Mouse (Mus musculus) olfactory bulb, adult 2 months (tissue): Measurements from ENCODE around the gene Dlgap1. TPM values are rescaled to one million over a fixed set of nuclear protein-coding genes. Genes with fewer than 3 reads are reported as not detected.
"Not testable (repeated sequence)": the region's sequence is repeated elsewhere in the genome, so short reads cannot be mapped to it uniquely, and the experiment has no call there.

Experiments used
- H3K27ac ChIP-seq: fragments of 200-500 bp; 2 replicates; pipeline ENCODE4 v1.5.1; 2012; ENCODE audit warnings: low read depth, low read length; ENCODE audit not compliant: insufficient read depth
- H3K4me1 ChIP-seq: fragments of 200-500 bp; 2 replicates; pipeline ENCODE4 v1.6.1; 2012; ENCODE audit warnings: low read length; ENCODE audit not compliant: control insufficient read depth, insufficient read depth
- H3K4me3 ChIP-seq: fragments of 200-500 bp; 2 replicates; pipeline ENCODE4 v1.5.1; 2012; ENCODE audit warnings: mild to moderate bottlenecking, low read depth, low read length, moderate library complexity; ENCODE audit not compliant: insufficient read depth
- CTCF ChIP-seq: fragments of 200-500 bp; IDR thresholded peaks from 2 replicates; pipeline ENCODE4 v1.5.1; 2012; ENCODE audit warnings: low read depth, mild to moderate bottlenecking, low read length, moderate library complexity; ENCODE audit not compliant: insufficient read depth
- POLR2A ChIP-seq: fragments of 200-500 bp; IDR thresholded peaks from 2 replicates; pipeline ENCODE4 v1.6.1; 2012; ENCODE audit warnings: mild to moderate bottlenecking, low read depth, low read length, moderate library complexity; ENCODE audit not compliant: insufficient read depth
- WGBS: fragments of 180-500 bp; shearing (Covaris S2); methylation state at CpG from one replicate; pipeline ENCODE4 v1.1.7; 2018; 5-methylcytosine and 5-hydroxymethylcytosine counted together
- polyA plus RNA-seq: library from polyadenylated mRNA; stranded (reverse); fragments of >200 nt; gene quantifications from 2 replicates; pipeline ENCODE4 v1.2.4, GENCODE M21; 2012; ENCODE audit warnings: low replicate concordance; ENCODE audit not compliant: missing spikeins, insufficient read depth, insufficient read length

Dlgap1 gene
- polyA plus RNA-seq, 1 experiment: 117 TPM

DNA sequence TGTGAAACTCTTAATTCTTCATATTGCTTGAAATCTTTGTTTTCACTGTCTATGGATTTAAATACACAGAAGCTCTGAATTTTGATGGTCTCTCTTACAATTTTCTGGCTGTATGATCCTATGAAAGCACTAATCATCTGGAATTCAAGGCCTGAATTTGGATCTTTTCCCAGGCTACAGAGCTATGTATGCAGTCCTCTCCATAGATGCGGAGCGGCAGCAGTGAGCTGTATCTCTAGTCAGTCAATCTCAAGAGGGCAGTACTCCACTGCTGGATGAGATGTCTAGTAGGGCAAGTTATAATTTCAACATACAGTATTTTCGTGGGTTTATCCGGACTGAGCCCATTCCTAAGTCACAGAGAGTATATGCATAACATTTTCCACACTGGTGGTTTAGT is 581.9 kb downstream of the Dlgap1 start:
- 54% methylated on average over 4 of the region's 4 CpGs for WGBS

DNA sequence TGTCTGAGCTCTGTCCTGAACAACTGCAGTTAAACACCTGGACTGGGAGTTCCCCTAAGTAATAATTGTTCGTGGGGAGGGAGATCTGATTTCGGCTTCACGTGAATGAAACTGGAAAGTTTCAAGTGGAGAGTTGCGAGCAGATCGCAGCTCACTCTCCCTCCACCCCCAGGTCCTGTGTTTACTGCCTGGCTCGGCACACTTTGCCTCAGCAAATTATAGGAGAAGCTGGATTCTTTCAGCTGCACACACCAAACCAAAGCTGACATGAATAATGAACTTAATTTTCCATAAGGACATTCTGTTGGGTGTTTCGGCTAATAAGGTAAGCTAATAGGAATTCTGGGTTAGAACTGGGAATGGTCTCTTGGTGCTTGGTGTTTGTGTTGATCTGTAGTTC is 592.7 kb downstream of the Dlgap1 start:
- TF ChIP-seq POLR2A (no peak), CTCF (no peak)
- Histone ChIP-seq H3K27ac (peak overlapping the region; percentile 56), H3K4me1 (peaks cover 15% of the 10 kb centered on the region; the same call in 1 of the 2 replicates), H3K4me3 (no peak overlapping the region)
- WGBS: 16% methylated on average over 7 of the region's 7 CpGs

More for the DNA sequence above, 581.9 kb downstream of the Dlgap1 start:
- Histone ChIP-seq H3K4me1 (peaks cover 6% of the 10 kb centered on the region), H3K27ac (no peak overlapping the region), H3K4me3 (no peak overlapping the region)
- TF ChIP-seq POLR2A: no peak
- TF ChIP-seq CTCF: no peak

DNA sequence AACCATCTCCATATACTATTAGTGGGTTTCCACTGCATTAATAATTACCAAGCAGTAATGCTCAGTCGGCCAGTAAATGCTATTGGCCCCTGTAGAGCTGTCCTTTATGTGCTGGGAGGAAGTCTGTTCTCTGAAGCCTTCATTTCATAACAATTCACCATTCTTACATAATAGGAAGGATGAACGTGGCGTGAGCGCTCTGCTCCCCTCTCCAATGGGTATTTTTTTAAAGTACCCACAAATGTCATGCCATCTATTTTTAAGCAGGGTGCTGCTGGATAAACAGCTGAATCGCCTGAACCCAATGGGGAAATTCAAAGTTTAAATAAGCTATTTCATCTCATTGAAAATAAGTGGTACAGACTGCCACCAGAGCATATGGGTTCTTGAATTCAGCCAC is 602.0 kb downstream of the Dlgap1 start:
- peaks cover 2% of the 10 kb centered on the region; the same call in 1 of the 2 replicates for H3K4me1 ChIP-seq
- TF ChIP-seq POLR2A (no peak), CTCF (no peak)
- no peak overlapping the region for H3K4me3 ChIP-seq
- 24% methylated on average over 5 of the region's 5 CpGs for WGBS
- H3K27ac ChIP-seq: no peak overlapping the region

DNA sequence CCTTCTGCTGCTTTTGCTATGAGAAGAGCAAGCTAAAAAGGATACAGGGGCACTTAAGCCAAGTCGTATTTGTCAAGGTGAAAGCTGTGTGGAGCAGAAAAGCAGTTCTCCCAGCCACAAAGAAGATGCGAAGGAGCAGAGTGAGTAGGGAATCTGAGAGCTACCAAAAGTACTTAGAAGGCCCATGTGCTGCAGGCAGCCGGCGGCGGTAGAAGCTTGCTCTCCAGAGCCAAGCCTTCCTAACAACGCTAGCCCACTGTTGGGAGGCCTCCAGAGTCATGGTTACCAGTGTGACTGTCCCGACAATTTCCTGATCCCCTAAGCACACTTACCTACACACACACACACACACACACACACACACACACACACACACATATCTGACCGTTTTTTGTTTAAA is 614.2 kb downstream of the Dlgap1 start:
- Histone ChIP-seq H3K27ac (no peak overlapping the region), H3K4me1 (peaks cover 11% of the 10 kb centered on the region), H3K4me3 (no peak overlapping the region)
- WGBS: 43% methylated on average over 8 of the region's 8 CpGs
- TF ChIP-seq CTCF (no peak), POLR2A (no peak)

DNA sequence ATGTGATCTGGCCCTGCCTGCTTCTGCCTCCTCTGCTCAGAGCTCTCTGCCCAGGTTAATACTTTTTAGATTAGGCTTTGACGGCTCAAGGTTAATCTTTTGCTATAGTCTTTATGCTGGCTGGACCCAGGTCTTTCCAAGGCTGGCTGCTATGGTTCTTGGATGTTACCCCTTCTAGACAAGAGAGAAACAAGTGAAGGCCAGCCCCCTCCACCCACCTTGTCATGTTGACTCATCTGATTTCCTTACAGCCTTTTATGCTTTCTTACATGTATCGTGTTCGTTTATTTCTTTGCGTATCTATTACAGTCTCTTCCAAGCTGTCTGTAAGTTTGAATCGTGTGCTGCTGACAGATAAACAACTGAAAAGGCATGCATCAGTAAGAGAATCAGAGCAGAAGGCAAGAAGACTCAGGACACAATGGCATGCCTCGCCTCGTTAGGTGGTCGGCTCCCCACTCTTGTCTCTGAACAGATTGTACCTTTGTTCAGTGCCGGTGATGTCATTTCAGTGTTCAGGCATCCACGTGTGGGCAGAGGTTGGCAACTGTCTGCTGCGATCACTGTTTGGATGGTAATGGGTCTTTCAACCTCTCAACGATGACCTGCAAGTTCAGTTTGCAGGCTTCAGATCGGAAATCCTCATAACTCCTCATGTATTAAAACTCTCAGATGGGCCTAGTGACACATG is 618.0 kb downstream of the Dlgap1 start:
- H3K27ac ChIP-seq: peak overlapping the region; percentile 8; the same call in 1 of the 2 replicates
- WGBS: 56% methylated on average over 13 of the region's 13 CpGs
- H3K4me3 ChIP-seq: no peak overlapping the region
- TF ChIP-seq POLR2A: no peak
- TF ChIP-seq CTCF: no peak
- H3K4me1 ChIP-seq: peaks cover 19% of the 10 kb centered on the region

DNA sequence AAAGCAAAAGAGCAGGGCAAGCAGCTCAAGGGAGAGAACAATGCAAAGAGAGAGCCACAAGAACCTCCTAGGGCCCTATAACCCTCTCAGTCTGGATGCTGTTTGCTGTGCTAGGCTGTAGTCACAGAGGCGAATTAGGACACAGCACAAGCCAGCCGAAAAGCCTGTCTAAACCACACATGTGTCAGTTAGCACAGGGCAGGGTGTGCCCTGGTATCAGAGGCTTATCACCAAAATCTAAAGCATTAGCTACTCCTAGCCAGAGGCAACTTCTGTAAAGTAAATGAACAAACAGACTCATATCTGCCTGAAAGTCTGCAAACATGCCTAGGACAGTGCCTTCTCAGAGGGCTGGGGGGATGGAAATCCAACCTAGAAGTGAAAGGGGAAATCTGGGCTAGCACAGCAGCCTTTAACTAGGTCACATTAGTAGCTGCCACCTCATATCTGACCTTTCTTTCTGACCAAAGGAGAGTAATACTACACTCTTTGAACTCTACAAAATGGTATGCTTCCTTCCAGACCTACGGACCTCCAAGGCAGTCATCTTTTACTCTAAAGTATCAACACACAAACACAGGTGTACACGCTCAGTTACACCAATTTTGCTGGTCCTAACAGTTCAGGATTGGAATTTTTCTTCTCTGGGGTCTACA is 619.2 kb downstream of the Dlgap1 start:
- peaks cover 22% of the 10 kb centered on the region for H3K4me1 ChIP-seq
- not testable (repeated sequence) for H3K4me3 ChIP-seq, H3K27ac ChIP-seq
- 81% methylated on average over 3 of the region's 4 CpGs for WGBS

DNA sequence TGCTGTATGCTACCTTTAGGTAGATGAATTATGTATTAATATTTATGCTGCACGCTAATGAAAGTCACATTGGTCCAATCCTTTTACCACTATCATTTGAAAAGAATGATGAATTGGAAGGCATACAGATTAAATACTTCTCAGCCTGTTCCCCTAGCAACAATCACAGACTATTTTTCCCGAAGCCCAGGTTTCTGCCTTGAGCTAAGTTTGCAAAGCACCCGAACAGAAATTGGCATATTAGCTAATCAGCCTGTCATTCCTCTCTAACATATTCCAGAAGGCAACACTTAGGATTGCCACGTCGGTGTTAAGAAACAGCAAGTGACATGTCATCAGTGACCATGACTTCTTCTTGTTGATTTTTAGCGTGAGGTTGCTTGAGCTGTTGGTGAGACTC is 619.8 kb downstream of the Dlgap1 start:
- H3K27ac ChIP-seq: 0 out of 2 replicates have a peak overlapping the region, but pooled peaks have one; percentile 38
- H3K4me1 ChIP-seq: peaks cover 23% of the 10 kb centered on the region
- no peak for TF ChIP-seq POLR2A
- no peak for TF ChIP-seq CTCF
- H3K4me3 ChIP-seq: no peak overlapping the region
- 48% methylated on average over 6 of the region's 6 CpGs for WGBS

DNA sequence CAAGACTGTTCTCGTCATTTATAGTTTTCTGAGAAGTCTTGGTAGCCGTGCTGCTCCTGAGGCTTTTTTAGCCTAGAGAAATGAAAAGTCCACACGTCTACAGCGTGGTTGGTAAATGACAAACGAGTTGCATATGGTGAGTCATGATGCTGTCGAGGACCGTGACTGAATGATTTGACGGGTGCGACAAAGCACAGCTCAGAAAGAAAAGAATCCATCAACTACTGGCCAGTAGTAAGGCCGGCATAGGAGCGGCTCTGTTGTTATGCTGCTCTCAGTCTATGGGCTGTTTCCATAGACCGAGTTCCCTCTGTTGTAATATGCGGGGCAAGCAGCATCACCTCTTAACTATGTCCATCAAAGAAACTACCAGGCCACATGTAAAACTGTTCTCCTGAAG is 620.3 kb downstream of the Dlgap1 start:
- H3K4me1 ChIP-seq: peaks cover 23% of the 10 kb centered on the region
- 63% methylated on average over 13 of the region's 13 CpGs for WGBS
- H3K27ac ChIP-seq: peak overlapping the region; percentile 38; the same call in 1 of the 2 replicates
- TF ChIP-seq POLR2A (no peak), CTCF (no peak)
- no peak overlapping the region for H3K4me3 ChIP-seq

DNA sequence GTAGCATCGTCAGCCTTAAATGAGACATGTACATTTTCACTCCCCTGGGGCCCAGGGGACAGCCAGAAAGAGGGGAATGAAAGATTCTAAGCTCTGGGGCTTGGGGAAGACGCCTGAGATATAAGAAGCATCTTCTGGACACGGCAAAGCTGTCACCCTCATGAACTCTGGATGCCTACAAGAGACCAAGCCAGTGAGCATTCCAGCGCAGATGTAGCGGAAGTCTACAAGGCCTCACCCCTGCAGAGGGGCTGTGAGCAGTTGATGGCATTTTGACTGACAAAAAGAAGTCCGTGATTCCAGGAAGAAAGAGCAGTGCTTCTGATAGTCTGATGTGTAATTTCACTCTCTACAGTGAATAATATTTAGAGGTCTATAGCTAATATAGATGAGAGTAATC is 621.6 kb downstream of the Dlgap1 start:
- H3K4me1 ChIP-seq: peaks cover 25% of the 10 kb centered on the region
- WGBS: 63% methylated on average over 6 of the region's 6 CpGs
- no peak for TF ChIP-seq POLR2A
- no peak for TF ChIP-seq CTCF
- no peak overlapping the region for H3K4me3 ChIP-seq
- H3K27ac ChIP-seq: 0 out of 2 replicates have a peak overlapping the region, but pooled peaks have one; percentile 51
